Mouse (Mus musculus): ENCODE measurements around the gene Rita1. TPM values are rescaled to one million over a fixed set of nuclear protein-coding genes. Genes with fewer than 3 reads are reported as not detected.

The Rita1 gene
- 10.6 TPM for polyA plus RNA-seq (2014; fragmentation: Illumina TruSeq; extraction: RNeasy Lipid Tissue Mini Kit (QIAGEN cat#74804); ENCODE audit: low read depth, low replicate concordance)

GRCm38 (mm10) chr5:120612442-120612821 is at the start of gene Rita1, which contains the start of gene Ddx54:
Rita1 (minus strand) TSS chr5:120612589.
Ddx54 (plus strand) TSS chr5:120612739.

DNA sequence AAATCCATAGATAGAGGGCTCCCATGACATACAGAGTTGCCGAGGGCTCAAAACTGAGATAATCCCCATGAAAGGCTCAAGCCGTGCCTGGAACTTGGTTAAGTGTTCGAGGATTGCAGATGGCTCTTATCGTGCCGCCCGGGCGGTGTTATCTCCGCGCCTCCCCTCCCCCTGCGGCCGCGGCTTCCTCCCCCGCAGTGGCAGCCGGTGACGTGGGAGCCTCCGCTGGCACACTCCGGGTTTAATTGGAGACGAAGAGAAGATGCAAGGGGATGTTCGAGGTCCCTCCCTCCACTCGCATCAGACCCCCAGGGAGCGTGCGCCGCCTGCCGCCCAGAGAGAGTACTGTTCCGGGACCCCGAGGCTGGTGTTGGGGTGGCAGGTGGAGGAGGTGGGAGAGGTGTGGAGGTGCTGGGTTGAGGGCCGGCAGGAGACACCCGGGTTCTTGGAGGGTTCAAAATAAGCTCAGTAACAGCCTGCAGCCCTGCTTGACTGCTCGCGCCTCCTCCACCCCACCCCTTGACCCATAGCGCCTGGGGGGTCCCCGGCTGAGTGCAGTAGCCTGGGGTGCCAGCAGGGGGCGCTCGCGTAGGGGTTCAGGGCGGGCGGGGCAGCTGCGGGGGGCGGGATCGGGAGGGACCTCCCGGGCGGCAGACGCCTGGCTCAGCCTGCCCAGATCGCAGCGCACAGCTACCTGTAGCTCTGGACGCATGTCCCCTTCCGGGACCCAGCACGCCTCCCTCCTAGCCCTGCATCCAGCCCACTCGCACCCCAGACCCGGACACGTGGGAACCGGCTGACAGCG is 36.4 kb upstream of the Rita1 start, which contains the start of gene Rasal1:
TSS of gene Rasal1 (plus strand) at position 244 of the 805 bp plus-strand sequence.

GRCm38 (mm10) chr5:120634131-120634530 is 21.7 kb upstream of the Rita1 start, which contains the start of gene Cfap73:
Cfap73 (minus strand) TSS chr5:120634235.

DNA sequence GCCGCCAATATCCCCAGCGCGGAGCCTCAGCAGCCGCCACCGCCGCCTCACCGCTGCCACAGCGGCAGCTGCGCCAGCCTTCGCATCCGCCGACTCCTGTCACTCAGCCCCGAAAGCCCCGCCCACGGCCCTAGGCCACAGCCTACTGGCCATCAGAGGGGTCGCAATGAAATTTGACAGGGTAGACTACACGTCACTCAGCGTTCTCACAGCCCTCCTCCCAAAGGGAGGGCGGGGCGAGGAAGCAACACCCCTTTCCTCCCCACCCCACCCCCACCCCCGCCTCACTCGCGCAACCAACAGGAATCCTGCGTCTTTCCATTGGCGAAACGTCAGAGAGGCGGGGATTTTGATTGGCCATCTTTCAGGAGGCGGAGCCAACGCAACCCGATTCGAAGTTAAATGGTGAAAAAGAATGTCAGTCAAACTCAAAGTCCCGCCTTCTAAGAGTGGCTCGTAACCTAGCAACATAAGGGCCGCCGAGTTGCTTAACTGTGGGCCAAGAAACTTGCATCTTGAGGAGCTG is 23.8 kb downstream of the Rita1 start, which contains the start of the genes Tpcn1 and Iqcd:
TSS of gene Tpcn1 (minus strand) at position 105 of the 526 bp plus-strand sequence.
TSS of gene Iqcd (plus strand) at position 448 of the 526 bp plus-strand sequence.

Other genes with a start within 250 kb of the Rita1 start
- not detected for gene Lhx5, start 180.9 kb downstream of the Rita1 start, polyA plus RNA-seq (2014; fragmentation: Illumina TruSeq; extraction: RNeasy Lipid Tissue Mini Kit (QIAGEN cat#74804); ENCODE audit: low read depth, low replicate concordance)
- 3.7 TPM for gene Sdsl, start 139.8 kb downstream of the Rita1 start, polyA plus RNA-seq (2014; fragmentation: Illumina TruSeq; extraction: RNeasy Lipid Tissue Mini Kit (QIAGEN cat#74804); ENCODE audit: low read depth, low replicate concordance)
- not detected for gene Sds, start 136.1 kb downstream of the Rita1 start, polyA plus RNA-seq (2014; fragmentation: Illumina TruSeq; extraction: RNeasy Lipid Tissue Mini Kit (QIAGEN cat#74804); ENCODE audit: low read depth, low replicate concordance)
- 58.7 TPM for gene Plbd2, start 109.0 kb downstream of the Rita1 start, polyA plus RNA-seq (2014; fragmentation: Illumina TruSeq; extraction: RNeasy Lipid Tissue Mini Kit (QIAGEN cat#74804); ENCODE audit: low read depth, low replicate concordance)
- 20.8 TPM for gene Slc8b1, start 101.4 kb downstream of the Rita1 start, polyA plus RNA-seq (2014; fragmentation: Illumina TruSeq; extraction: RNeasy Lipid Tissue Mini Kit (QIAGEN cat#74804); ENCODE audit: low read depth, low replicate concordance)
- 36.4 TPM for gene Tpcn1, start 23.9 kb downstream of the Rita1 start, polyA plus RNA-seq (2014; fragmentation: Illumina TruSeq; extraction: RNeasy Lipid Tissue Mini Kit (QIAGEN cat#74804); ENCODE audit: low read depth, low replicate concordance)
- 7.2 TPM for gene Iqcd, start 23.6 kb downstream of the Rita1 start, polyA plus RNA-seq (2014; fragmentation: Illumina TruSeq; extraction: RNeasy Lipid Tissue Mini Kit (QIAGEN cat#74804); ENCODE audit: low read depth, low replicate concordance)
- gene Ddx54, start 150 bp upstream of the Rita1 start, polyA plus RNA-seq (2014; fragmentation: Illumina TruSeq; extraction: RNeasy Lipid Tissue Mini Kit (QIAGEN cat#74804); ENCODE audit: low read depth, low replicate concordance) = 24.2 TPM
- gene Cfap73, start 21.6 kb upstream of the Rita1 start, polyA plus RNA-seq (2014; fragmentation: Illumina TruSeq; extraction: RNeasy Lipid Tissue Mini Kit (QIAGEN cat#74804); ENCODE audit: low read depth, low replicate concordance) = 1.8 TPM
- gene Rasal1, start 36.2 kb upstream of the Rita1 start, polyA plus RNA-seq (2014; fragmentation: Illumina TruSeq; extraction: RNeasy Lipid Tissue Mini Kit (QIAGEN cat#74804); ENCODE audit: low read depth, low replicate concordance) = 0.52 TPM
- 3.7 TPM for gene Dtx1, start 99.3 kb upstream of the Rita1 start, polyA plus RNA-seq (2014; fragmentation: Illumina TruSeq; extraction: RNeasy Lipid Tissue Mini Kit (QIAGEN cat#74804); ENCODE audit: low read depth, low replicate concordance)
- 4.5 TPM for gene Oas2, start 137.3 kb upstream of the Rita1 start, polyA plus RNA-seq (2014; fragmentation: Illumina TruSeq; extraction: RNeasy Lipid Tissue Mini Kit (QIAGEN cat#74804); ENCODE audit: low read depth, low replicate concordance)
- gene Oas3, start 165.1 kb upstream of the Rita1 start, polyA plus RNA-seq (2014; fragmentation: Illumina TruSeq; extraction: RNeasy Lipid Tissue Mini Kit (QIAGEN cat#74804); ENCODE audit: low read depth, low replicate concordance) = 0.41 TPM
- not detected for gene Oas1e, start 182.9 kb upstream of the Rita1 start, polyA plus RNA-seq (2014; fragmentation: Illumina TruSeq; extraction: RNeasy Lipid Tissue Mini Kit (QIAGEN cat#74804); ENCODE audit: low read depth, low replicate concordance)
- gene Oas1c, start 199.9 kb upstream of the Rita1 start, polyA plus RNA-seq (2014; fragmentation: Illumina TruSeq; extraction: RNeasy Lipid Tissue Mini Kit (QIAGEN cat#74804); ENCODE audit: low read depth, low replicate concordance) = 2.5 TPM
- gene Oas1f, start 234.8 kb upstream of the Rita1 start, polyA plus RNA-seq (2014; fragmentation: Illumina TruSeq; extraction: RNeasy Lipid Tissue Mini Kit (QIAGEN cat#74804); ENCODE audit: low read depth, low replicate concordance) = not detected
- gene Oas1h, start 248.8 kb upstream of the Rita1 start, polyA plus RNA-seq (2014; fragmentation: Illumina TruSeq; extraction: RNeasy Lipid Tissue Mini Kit (QIAGEN cat#74804); ENCODE audit: low read depth, low replicate concordance) = not detected

All from adipose tissue, adult 10 weeks (tissue).